Mouse (Mus musculus) midbrain, embryonic 15.5 days (tissue): ENCODE measurements around the gene Fgf8. TPM values are rescaled to one million over a fixed set of nuclear protein-coding genes. Genes with fewer than 3 reads are reported as not detected.

Source experiments
- ATAC-seq: fragments of 200-750 bp; cut with Nextera tagmentation; replicated peaks from 2 replicates; pipeline ENCODE4 v1.8.0; 2017; ENCODE audit warnings: moderate TSS enrichment
- H3K27ac ChIP-seq: fragments of 300-500 bp; sonication (generic); 2 replicates; pipeline ENCODE4 v1.5.1; 2015; ENCODE audit warnings: mild to moderate bottlenecking, inconsistent platforms
- H3K27me3 ChIP-seq: fragments of 300-500 bp; sonication (generic); replicated peaks from 2 replicates; pipeline ENCODE4 v1.6.1; 2015; ENCODE audit warnings: inconsistent platforms
- H3K36me3 ChIP-seq: fragments of 300-500 bp; sonication (generic); replicated peaks from 2 replicates; pipeline ENCODE4 v1.6.1; 2015; ENCODE audit warnings: inconsistent platforms
- H3K4me1 ChIP-seq: fragments of 300-500 bp; sonication (generic); 2 replicates; pipeline ENCODE4 v1.6.1; 2015; ENCODE audit warnings: inconsistent platforms
- H3K4me2 ChIP-seq: fragments of 300-500 bp; sonication (generic); 2 replicates; pipeline ENCODE4 v1.6.1; 2015; ENCODE audit warnings: inconsistent platforms, mild to moderate bottlenecking, moderate library complexity
- H3K4me3 ChIP-seq: fragments of 300-500 bp; sonication (generic); 2 replicates; pipeline ENCODE4 v1.5.1; 2015; ENCODE audit warnings: mild to moderate bottlenecking, inconsistent platforms
- H3K9ac ChIP-seq: fragments of 300-500 bp; sonication (generic); 2 replicates; pipeline ENCODE4 v1.6.1; 2015; ENCODE audit warnings: mild to moderate bottlenecking, inconsistent platforms
- H3K9me3 ChIP-seq: fragments of 300-500 bp; sonication (generic); 2 replicates; pipeline ENCODE4 v1.6.1; 2016; ENCODE audit warnings: inconsistent platforms
- WGBS: fragments of 180-500 bp; shearing (Covaris S2); methylation state at CpG from one replicate; pipeline ENCODE4 v1.1.7; 2015; ENCODE audit warnings: mixed read lengths; 5-methylcytosine and 5-hydroxymethylcytosine counted together
- polyA plus RNA-seq: library from polyadenylated mRNA; unstranded; fragments of >200 nt; fragmentation: Nextera tagmentation; extraction: Ambion mirVana; gene quantifications from 2 replicates; pipeline ENCODE4 v1.2.1, GENCODE M21; 2015

Fgf8 gene
- polyA plus RNA-seq, 1 experiment from 2014 or later, result 1.2 TPM

GRCm38 (mm10) chr19:45695496-45696280 lies 47.0 kb downstream of the Fgf8 start:
- Histone ChIP-seq H3K9me3 (no peaks in the 10 kb centered on the region), H3K4me1 (peaks cover 3% of the 10 kb centered on the region; the same call in 1 of the 2 replicates), H3K27me3 (peaks cover 21% of the 10 kb centered on the region), H3K9ac (no peak overlapping the region), H3K36me3 (no peaks in the 10 kb centered on the region), H3K4me3 (no peak overlapping the region), H3K27ac (no peak overlapping the region), H3K4me2 (peak overlapping the region; percentile 13; the same call in 1 of the 2 replicates)
- 23% methylated on average over 25 of the region's 25 CpGs for WGBS
- no peak for ATAC-seq

- no peaks in the 10 kb centered on the region for H3K36me3 ChIP-seq
- peaks cover 3% of the 10 kb centered on the region; the same call in 1 of the 2 replicates for H3K4me1 ChIP-seq
- no peak for ATAC-seq
- H3K4me2 ChIP-seq, result no peak overlapping the region
- no peak overlapping the region for H3K27ac ChIP-seq
- WGBS, result 26% methylated on average over 3 of the region's 3 CpGs
- peaks cover 21% of the 10 kb centered on the region for H3K27me3 ChIP-seq
- no peak overlapping the region for H3K4me3 ChIP-seq
- H3K9ac ChIP-seq, result no peak overlapping the region
- H3K9me3 ChIP-seq, result no peaks in the 10 kb centered on the region
Observed at GRCm38 (mm10) chr19:45694056-45694455, 48.7 kb downstream of the Fgf8 start.

GRCm38 (mm10) chr19:45692211-45692610 lies 50.5 kb downstream of the Fgf8 start:
- ATAC-seq, result no peak
- WGBS, result 93% methylated on average over 8 of the region's 8 CpGs
- H3K36me3 ChIP-seq, result no peaks in the 10 kb centered on the region
- H3K27ac ChIP-seq, result no peak overlapping the region
- H3K27me3 ChIP-seq, result peaks cover 21% of the 10 kb centered on the region
- no peak overlapping the region for H3K4me2 ChIP-seq
- peaks cover 3% of the 10 kb centered on the region; the same call in 1 of the 2 replicates for H3K4me1 ChIP-seq
- no peak overlapping the region for H3K9ac ChIP-seq
- H3K4me3 ChIP-seq, result no peak overlapping the region
- no peaks in the 10 kb centered on the region for H3K9me3 ChIP-seq

- WGBS, result 66% methylated on average over 8 of the region's 8 CpGs
- Histone ChIP-seq H3K4me1 (peaks cover 3% of the 10 kb centered on the region; the same call in 1 of the 2 replicates), H3K27ac (no peak overlapping the region), H3K9ac (no peak overlapping the region), H3K9me3 (no peaks in the 10 kb centered on the region), H3K27me3 (peaks cover 14% of the 10 kb centered on the region), H3K36me3 (no peaks in the 10 kb centered on the region), H3K4me3 (no peak overlapping the region), H3K4me2 (no peak overlapping the region)
- ATAC-seq, result no peak
Observed at GRCm38 (mm10) chr19:45691001-45691535, 51.6 kb downstream of the Fgf8 start.

- Histone ChIP-seq H3K27ac (no peak overlapping the region), H3K4me1 (no peaks in the 10 kb centered on the region), H3K4me3 (no peak overlapping the region), H3K4me2 (no peak overlapping the region), H3K36me3 (no peaks in the 10 kb centered on the region), H3K9ac (no peak overlapping the region), H3K9me3 (no peaks in the 10 kb centered on the region), H3K27me3 (no peaks in the 10 kb centered on the region)
- 66% methylated on average over 4 of the region's 4 CpGs for WGBS
- no peak for ATAC-seq
Observed at GRCm38 (mm10) chr19:45687001-45687400, 55.7 kb downstream of the Fgf8 start.

Other genes starting within 250 kb of the Fgf8 start
- 13.8 and 14.5 TPM in 2 replicates for gene Poll, start 182.4 kb downstream of the Fgf8 start, polyA plus RNA-seq
- gene Gm17018, start 182.3 kb downstream of the Fgf8 start, polyA plus RNA-seq, result 60.3 and 65.8 TPM in 2 replicates
- gene Fbxw4, start 82.6 kb downstream of the Fgf8 start, polyA plus RNA-seq, result 6.1 and 7.8 TPM in 2 replicates
- gene Npm3, start 6.7 kb upstream of the Fgf8 start, polyA plus RNA-seq, result 6.3 and 6.9 TPM in 2 replicates
- 91.4 TPM in 2 replicates for gene Mgea5, start 40.9 kb upstream of the Fgf8 start, polyA plus RNA-seq
- 7.0 and 7.2 TPM in 2 replicates for gene Kcnip2, start 73.1 kb upstream of the Fgf8 start, polyA plus RNA-seq